Mouse (Mus musculus): ENCODE measurements around the gene Qsox2.

DNA sequence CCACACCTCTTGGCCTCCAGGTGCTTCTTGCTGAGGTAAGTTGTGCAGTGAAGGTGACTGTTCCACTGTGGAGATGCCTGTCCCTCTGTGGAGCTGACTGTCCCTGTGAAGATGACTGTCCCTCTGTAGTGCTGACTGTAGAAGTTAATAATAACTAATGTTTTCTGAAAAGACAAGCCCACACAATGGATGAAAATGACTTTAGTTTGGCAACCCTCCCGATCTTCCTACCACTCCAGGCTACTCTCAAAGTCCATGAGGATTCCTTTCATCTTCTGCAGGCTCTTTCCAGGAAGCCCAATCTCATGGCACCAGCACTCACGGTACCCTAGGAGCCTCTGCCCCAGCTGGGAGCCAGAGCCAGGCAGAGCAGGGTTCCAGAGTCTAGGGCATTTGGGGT, 66.9 kb downstream of the Qsox2 start:
- no peak for TF ChIP-seq POLR2A (IDR thresholded peaks at IDR 0.05; ENCODE audit: low read depth, low read length)
- no peak for TF ChIP-seq CTCF (IDR thresholded peaks at IDR 0.05; ENCODE audit: extremely low read depth, insufficient read depth, insufficient read length, insufficient replicate concordance)

Data from spleen, adult 2 months (tissue).